Mouse (Mus musculus): ENCODE data around the gene Adam23.

- no peak for TF ChIP-seq CTCF (IDR thresholded peaks at IDR 0.05; ENCODE audit: borderline replicate concordance, control insufficient read depth, extremely low read depth, insufficient read depth, low read length, poor library complexity)
- no peak for TF ChIP-seq POLR2A (IDR thresholded peaks at IDR 0.05; ENCODE audit: control insufficient read depth, extremely low read depth, insufficient read depth, low read length, poor library complexity)
Measured at GRCm38 (mm10) chr1:63430668-63431067, 15.0 kb upstream of the Adam23 start.

Data from thymus, adult 2 months (tissue).